Mouse (Mus musculus): ENCODE results near the gene Agap1.

GRCm38 (mm10) chr1:89588154-89588553 lies 133.5 kb downstream of the Agap1 start:
- TF ChIP-seq CTCF (IDR thresholded peaks at IDR 0.05; ENCODE audit: borderline replicate concordance, control insufficient read depth, extremely low read depth, insufficient read depth, low read length, poor library complexity): no peak
- TF ChIP-seq POLR2A (IDR thresholded peaks at IDR 0.05; ENCODE audit: control insufficient read depth, extremely low read depth, insufficient read depth, low read length, poor library complexity): no peak

Data from thymus, adult 2 months (tissue).